18 mouse cellular contexts compared by ENCODE assay signal in genomic region chr6:111380710-111381109, GRCm38 (mm10).
"Had no signal": no experiment of that assay in that cellular context is flagged by ENCODE, and none has a peak within 500 bp of the region (broad histone marks: within the 10 kb centered on the region; RNA-seq: fewer than 3 reads in every experiment).

No protein-coding gene starts in this region.

- H3K4me1 ChIP-seq: liver, embryonic 13.5 days; liver, embryonic 15.5 days; lung, embryonic 15.5 days; megakaryocyte, embryonic 14.5 days; midbrain, embryonic 13.5 days; stomach, embryonic 15.5 days had no signal

- DNase-seq: liver, embryonic 13.5 days; liver, postnatal 0 days; lung, adult 2 months; lung, postnatal 14 days; lung, postnatal 36 days; right cerebral cortex, postnatal 14 days; thymus, adult 2 months; thymus, postnatal 25 days had no signal

- H3K9me3 ChIP-seq: liver, embryonic 13.5 days; liver, embryonic 15.5 days; lung, embryonic 15.5 days; midbrain, embryonic 13.5 days; stomach, embryonic 15.5 days had no signal

- H3K4me2 ChIP-seq: liver, embryonic 13.5 days; liver, embryonic 15.5 days; lung, embryonic 15.5 days; midbrain, embryonic 11.5 days; midbrain, embryonic 13.5 days; stomach, embryonic 15.5 days had no signal

- ATAC-seq: liver, postnatal 0 days; lung, postnatal 0 days; midbrain, embryonic 13.5 days; midbrain, embryonic 16.5 days had no signal

- H3K9ac ChIP-seq: liver, embryonic 13.5 days; liver, embryonic 15.5 days; liver, postnatal 0 days; lung, embryonic 15.5 days; midbrain, embryonic 13.5 days; stomach, embryonic 15.5 days had no signal

- H3K36me3 ChIP-seq: liver, embryonic 13.5 days; liver, embryonic 15.5 days; lung, embryonic 15.5 days; midbrain, embryonic 13.5 days; stomach, embryonic 15.5 days had no signal

- H3K27me3 ChIP-seq: liver, embryonic 13.5 days; liver, embryonic 15.5 days; lung, embryonic 15.5 days; megakaryocyte, embryonic 14.5 days; midbrain, embryonic 13.5 days; stomach, embryonic 15.5 days had no signal

- H3K4me3 ChIP-seq: liver, embryonic 13.5 days; liver, embryonic 15.5 days; lung, embryonic 15.5 days; megakaryocyte, embryonic 14.5 days; midbrain, embryonic 13.5 days; stomach, embryonic 15.5 days had no signal

- H3K27ac ChIP-seq: liver, embryonic 13.5 days; liver, embryonic 15.5 days; lung, embryonic 15.5 days; macrophage; midbrain, embryonic 13.5 days; stomach, embryonic 15.5 days; stomach, postnatal 0 days had no signal
